ENCODE assay signal across 19 mouse cellular contexts in the genomic region with DNA sequence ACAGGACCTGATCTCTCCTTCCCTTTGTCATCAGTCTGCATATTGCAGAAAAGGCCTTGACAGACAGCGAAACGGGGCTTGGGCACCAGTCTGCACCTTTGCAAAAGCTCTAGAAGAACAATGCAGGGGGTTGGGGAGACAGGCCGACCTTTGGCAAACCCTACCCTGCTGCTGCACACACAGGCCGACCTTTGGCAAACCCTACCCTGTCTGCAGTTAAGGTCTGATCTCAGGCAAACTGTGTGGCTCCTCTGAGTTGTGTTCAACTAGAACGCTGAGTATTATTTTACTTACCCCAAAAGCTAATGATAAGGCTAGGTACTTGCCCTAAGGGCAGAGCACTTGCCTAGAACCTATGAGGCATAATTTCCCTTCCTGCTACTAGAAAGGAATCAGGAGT.
DNase-seq lines count a peak whose midpoint lies in the region; ATAC-seq and TF ChIP-seq lines count a peak whose summit lies in the region.
"Had no signal": no experiment of that assay in that cellular context is flagged by ENCODE, and none has a peak within 500 bp of the region (broad histone marks: within the 10 kb centered on the region; RNA-seq: fewer than 3 reads in every experiment).

No protein-coding gene starts in this region.

- no peak overlapping the region for H3K9ac ChIP-seq in hindbrain, postnatal 0 days (replicated peaks; ENCODE audit: low read length)
- no peak overlapping the region for H3K9ac ChIP-seq in liver, embryonic 11.5 days (ENCODE audit: low read depth, low read length)
- H3K9ac ChIP-seq: embryonic facial prominence, embryonic 12.5 days; forebrain, embryonic 15.5 days; hindbrain, embryonic 14.5 days had no signal

- no peak for DNase-seq in hindbrain, embryonic 10.5 days (ENCODE audit: low spot score)
- no peak for DNase-seq in hindbrain, postnatal 0 days (ENCODE audit: low spot score)
- DNase-seq in liver, result peak; percentile 12
- DNase-seq in liver, embryonic 11.5 days (ENCODE audit: low spot score), result no peak
- DNase-seq in limb, embryonic 10.5 days (ENCODE audit: low spot score), result peak; percentile 23
- no peak for DNase-seq in frontal cortex, postnatal 14 days (ENCODE audit: low spot score in 2 of 2)
- DNase-seq: adrenal gland, postnatal 14 days; cerebellum, adult 11-12 months; cerebellum, adult 9-10 months; cerebellum, postnatal 25 days; gastrocnemius, postnatal 14 days; heart, postnatal 10 days had no signal

- no peak overlapping the region for H3K4me2 ChIP-seq in hindbrain, postnatal 0 days (ENCODE audit: low read depth, low read length)
- H3K4me2 ChIP-seq in liver, embryonic 11.5 days, result no peak overlapping the region
- H3K4me2 ChIP-seq: embryonic facial prominence, embryonic 12.5 days; forebrain, embryonic 15.5 days; hindbrain, embryonic 14.5 days had no signal

- H3K4me1 ChIP-seq in hindbrain, embryonic 10.5 days (replicated peaks), result 0 out of 2 replicates have a peak, but pooled peaks cover 4% of the 10 kb centered on the region
- no peaks in the 10 kb centered on the region for H3K4me1 ChIP-seq in hindbrain, postnatal 0 days (ENCODE audit: insufficient read depth, low read length)
- H3K4me1 ChIP-seq in liver, embryonic 11.5 days (replicated peaks; ENCODE audit: control insufficient read depth, insufficient read depth, low read length), result no peaks in the 10 kb centered on the region
- no peaks in the 10 kb centered on the region for H3K4me1 ChIP-seq in limb, embryonic 10.5 days
- H3K4me1 ChIP-seq in small intestine, adult 2 months (ENCODE audit: control insufficient read depth, insufficient read depth, insufficient read length, low read length), result peaks cover 8% of the 10 kb centered on the region; the same call in 1 of the 2 replicates
- H3K4me1 ChIP-seq: embryonic facial prominence, embryonic 12.5 days; forebrain, embryonic 15.5 days had no signal

- 67% methylated on average over 5 of the region's 5 CpGs for WGBS in hindbrain, embryonic 10.5 days
- WGBS in hindbrain, postnatal 0 days, result 75% methylated on average over 5 of the region's 5 CpGs
- 70% methylated on average over 5 of the region's 5 CpGs for WGBS in liver, embryonic 11.5 days
- 91% methylated on average over 5 of the region's 5 CpGs for WGBS in limb, embryonic 10.5 days
- WGBS in small intestine, adult 2 months, result 17% methylated on average over 5 of the region's 5 CpGs

- H3K27ac ChIP-seq in hindbrain, embryonic 10.5 days, result peak overlapping the region; percentile 29; the same call in 1 of the 2 replicates
- H3K27ac ChIP-seq in hindbrain, postnatal 0 days, result no peak overlapping the region
- no peak overlapping the region for H3K27ac ChIP-seq in liver, embryonic 11.5 days (ENCODE audit: low read depth, low read length)
- H3K27ac ChIP-seq in limb, embryonic 10.5 days, result no peak overlapping the region
- H3K27ac ChIP-seq in small intestine, adult 2 months (ENCODE audit: insufficient read depth, low read depth, low read length), result peak overlapping the region; percentile 34; the same call in 1 of the 2 replicates
- H3K27ac ChIP-seq: embryonic facial prominence, embryonic 12.5 days; forebrain, embryonic 15.5 days; hindbrain, embryonic 14.5 days had no signal

- ATAC-seq in hindbrain, postnatal 0 days, result no peak
- no peak for ATAC-seq in liver, embryonic 11.5 days (replicated peaks; ENCODE audit: low FRiP score)
- ATAC-seq: activated CD4-positive, CD25-positive, alpha-beta regulatory T cell, adult 4 months; forebrain, embryonic 15.5 days; Patski had no signal

- H3K27me3 ChIP-seq in hindbrain, embryonic 10.5 days (ENCODE audit: insufficient read depth, poor library complexity, severe bottlenecking), result no peaks in the 10 kb centered on the region
- no peaks in the 10 kb centered on the region for H3K27me3 ChIP-seq in hindbrain, postnatal 0 days (ENCODE audit: insufficient read depth, low read length)
- H3K27me3 ChIP-seq in liver, embryonic 11.5 days (replicated peaks; ENCODE audit: control insufficient read depth, insufficient read depth, low read length), result no peaks in the 10 kb centered on the region
- 0 out of 2 replicates have a peak, but pooled peaks cover 5% of the 10 kb centered on the region for H3K27me3 ChIP-seq in limb, embryonic 10.5 days (ENCODE audit: low read depth, poor library complexity, severe bottlenecking)
- H3K27me3 ChIP-seq in small intestine, adult 2 months (ENCODE audit: control insufficient read depth, insufficient read depth, low read length), result no peaks in the 10 kb centered on the region
- H3K27me3 ChIP-seq: CH12.LX; embryonic facial prominence, embryonic 12.5 days; forebrain, embryonic 15.5 days had no signal

- no peak for TF ChIP-seq POLR2A in small intestine, adult 2 months (IDR thresholded peaks at IDR 0.05; ENCODE audit: low read depth, low read length)

- no peaks in the 10 kb centered on the region for H3K36me3 ChIP-seq in hindbrain, embryonic 10.5 days
- H3K36me3 ChIP-seq in hindbrain, postnatal 0 days (ENCODE audit: insufficient read depth, low read length), result no peaks in the 10 kb centered on the region
- H3K36me3 ChIP-seq in liver, embryonic 11.5 days (ENCODE audit: control insufficient read depth, insufficient read depth, low read length), result no peaks in the 10 kb centered on the region
- H3K36me3 ChIP-seq in limb, embryonic 10.5 days, result no peaks in the 10 kb centered on the region
- H3K36me3 ChIP-seq in small intestine, adult 2 months (ENCODE audit: control insufficient read depth, insufficient read depth, low read length), result no peaks in the 10 kb centered on the region
- H3K36me3 ChIP-seq: embryonic facial prominence, embryonic 12.5 days; forebrain, embryonic 15.5 days had no signal

- TF ChIP-seq CTCF in hindbrain, postnatal 0 days (IDR thresholded peaks at IDR 0.05; ENCODE audit: low read depth), result no peak
- TF ChIP-seq CTCF in small intestine, adult 2 months (IDR thresholded peaks at IDR 0.05; ENCODE audit: extremely low read depth, insufficient read length, insufficient replicate concordance, low read depth, low read length), result no peak

- no peaks in the 10 kb centered on the region for H3K9me3 ChIP-seq in hindbrain, embryonic 10.5 days
- H3K9me3 ChIP-seq in hindbrain, postnatal 0 days (ENCODE audit: low read length), result no peaks in the 10 kb centered on the region
- no peaks in the 10 kb centered on the region for H3K9me3 ChIP-seq in liver, embryonic 11.5 days (ENCODE audit: control insufficient read depth, low read length)
- no peaks in the 10 kb centered on the region for H3K9me3 ChIP-seq in limb, embryonic 10.5 days (replicated peaks)
- H3K9me3 ChIP-seq: embryonic facial prominence, embryonic 12.5 days; forebrain, embryonic 15.5 days had no signal

- no peak overlapping the region for H3K4me3 ChIP-seq in hindbrain, embryonic 10.5 days
- no peak overlapping the region for H3K4me3 ChIP-seq in hindbrain, postnatal 0 days (ENCODE audit: low read length)
- no peak overlapping the region for H3K4me3 ChIP-seq in liver, embryonic 11.5 days (ENCODE audit: low read depth, low read length)
- H3K4me3 ChIP-seq in limb, embryonic 10.5 days, result no peak overlapping the region
- H3K4me3 ChIP-seq in small intestine, adult 2 months (ENCODE audit: low read depth, low read length), result no peak overlapping the region
- H3K4me3 ChIP-seq: embryonic facial prominence, embryonic 12.5 days; forebrain, embryonic 15.5 days had no signal

Comparison
In these comparisons a context has a peak if more than half of its experiments do, and no peak if none do; other contexts are left out.
1. DNase-seq: peak in liver (single experiment) and limb, embryonic 10.5 days (single experiment); none in hindbrain, embryonic 10.5 days (single experiment), hindbrain, postnatal 0 days (single experiment), liver, embryonic 11.5 days (single experiment) and frontal cortex, postnatal 14 days (0 of 2).
2. H3K27ac ChIP-seq: peak in hindbrain, embryonic 10.5 days (single experiment) and small intestine, adult 2 months (single experiment); none in hindbrain, postnatal 0 days (single experiment), liver, embryonic 11.5 days (single experiment) and limb, embryonic 10.5 days (single experiment).